Mouse (Mus musculus) spleen, adult 12 weeks (tissue): ENCODE results near the gene Prim1.
A peak's percentile ranks its signal among the peaks of the same experiment; 100 is the strongest.

Experiments used
- DNase-seq: peaks from one replicate; pipeline ENCODE4 v3.0.0; 2022; ENCODE audit warnings: low spot score

Gene Prim1

DNA sequence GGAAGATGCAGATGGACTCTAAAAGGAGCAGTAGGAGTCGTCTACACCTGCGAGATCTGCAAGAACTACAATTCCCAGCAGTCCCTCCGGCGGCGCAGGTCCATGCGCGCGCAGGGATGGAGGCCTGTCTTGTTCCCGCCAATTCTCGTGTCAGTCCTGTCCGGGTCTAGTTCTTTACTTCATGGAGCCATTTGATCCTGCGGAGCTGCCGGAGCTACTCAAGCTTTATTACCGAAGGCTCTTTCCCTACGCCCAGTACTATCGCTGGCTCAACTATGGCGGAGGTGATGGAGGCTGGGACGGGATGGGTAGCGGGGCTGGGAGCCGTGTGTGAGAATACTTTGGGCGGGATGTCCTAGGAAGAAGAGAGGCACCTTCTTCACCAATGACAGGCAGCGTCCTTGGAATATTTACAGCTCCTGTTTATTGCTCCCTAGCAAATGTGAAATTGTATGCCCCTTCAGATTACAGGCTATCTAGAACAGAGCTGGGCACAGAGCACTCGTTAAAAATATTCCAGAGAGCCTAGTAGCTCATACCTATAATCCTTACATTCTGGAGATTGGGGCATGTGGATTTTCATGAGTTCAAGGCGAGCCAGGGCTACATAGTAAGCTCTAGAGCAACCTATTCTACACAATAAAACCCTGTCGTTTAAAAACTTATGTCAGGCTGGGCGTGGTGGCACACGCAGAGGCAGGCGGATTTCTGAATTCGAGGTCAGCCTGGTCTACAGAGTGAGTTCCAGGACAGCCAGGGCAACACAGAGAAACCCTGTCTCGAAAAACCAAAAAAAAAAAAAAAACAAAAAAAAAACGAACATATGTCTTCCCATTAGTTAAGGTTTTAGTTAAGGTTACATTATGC lies at the start of gene Prim1:
Gene Prim1, plus strand, starts transcription at position 101 of the 867 bp plus-strand sequence.
- DNase-seq, result peak; percentile 80

DNA sequence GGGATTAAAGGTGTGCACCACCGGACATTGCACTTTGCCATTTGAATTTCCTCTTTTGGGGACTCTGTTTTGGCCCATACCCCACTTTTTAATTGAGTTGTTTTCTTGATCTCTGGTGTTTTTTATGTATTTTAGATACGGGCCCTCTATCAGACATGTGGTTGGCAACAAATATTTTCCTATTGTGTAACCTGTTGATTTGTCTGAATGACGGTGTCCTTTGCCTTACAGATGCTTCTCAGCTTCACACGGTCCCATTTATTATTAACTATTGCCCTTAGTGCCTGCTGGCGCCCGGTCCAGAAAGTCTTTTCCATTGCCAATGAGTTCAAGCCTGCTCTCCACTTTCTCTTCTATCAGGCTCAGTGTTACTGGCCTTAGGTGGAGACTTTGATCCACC lies 48.5 kb upstream of the Prim1 start:
- DNase-seq, result no peak

DNA sequence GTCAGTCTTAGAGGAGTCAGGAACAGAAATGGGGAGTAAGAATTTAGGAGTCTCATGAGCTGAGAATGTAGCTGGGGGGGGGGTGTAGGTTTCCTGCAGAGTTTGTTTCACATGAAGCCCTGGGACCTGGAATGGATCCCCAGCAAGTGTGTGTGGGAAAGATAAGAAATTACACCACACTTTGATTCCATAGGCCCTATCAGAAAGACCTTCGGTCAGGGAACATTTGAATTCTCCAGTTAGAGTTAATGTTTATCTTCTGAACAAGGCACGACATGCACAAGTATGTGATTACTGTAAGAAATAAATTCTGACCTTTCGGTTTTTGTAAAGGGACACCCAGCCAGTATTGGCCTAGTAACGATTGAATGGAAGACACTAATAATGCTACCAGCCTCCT lies 45.1 kb upstream of the Prim1 start:
- DNase-seq, result no peak

DNA sequence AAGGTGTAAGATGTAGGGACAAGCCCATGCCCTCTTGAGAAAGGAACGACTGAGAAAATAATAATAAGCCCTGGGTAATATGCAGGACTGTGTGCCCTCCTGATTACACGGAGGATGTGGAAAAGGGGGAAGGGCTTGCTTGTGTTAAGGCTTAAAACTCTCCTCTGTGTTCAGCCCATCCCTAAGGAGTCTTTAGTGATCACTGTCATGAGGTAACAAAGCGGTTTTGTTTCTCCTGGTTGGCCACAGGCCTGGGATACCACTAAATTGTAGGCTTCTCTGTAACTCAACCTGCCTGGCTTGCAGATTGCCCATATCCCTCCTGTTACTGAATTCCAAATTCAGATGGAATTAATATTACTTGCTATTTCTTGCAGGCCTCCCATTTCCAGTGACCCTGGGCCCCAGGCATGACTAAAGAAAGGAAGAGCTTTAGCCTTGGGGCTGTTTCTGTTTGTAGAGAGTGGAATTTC lies 44.6 kb upstream of the Prim1 start:
- DNase-seq, result no peak

DNA sequence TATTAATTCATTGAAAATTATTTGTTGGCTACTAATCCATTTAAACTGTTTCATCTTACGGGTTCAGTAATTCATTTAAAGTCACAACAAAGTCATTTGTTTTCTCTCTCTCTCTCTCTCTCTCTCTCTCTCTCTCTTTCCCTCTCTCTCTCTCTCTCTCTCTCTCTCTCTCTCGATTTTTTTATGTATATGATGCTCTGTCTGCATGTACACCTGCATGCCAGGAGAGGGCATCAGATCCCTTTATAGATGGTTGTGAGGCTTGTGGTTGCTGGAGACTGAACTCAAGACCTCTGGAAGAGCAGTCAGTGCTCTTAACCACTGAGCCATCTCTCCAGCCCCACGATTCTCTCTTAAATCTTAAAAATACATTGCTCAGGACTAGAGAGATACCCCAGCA lies 43.8 kb upstream of the Prim1 start:
- DNase-seq, result no peak

DNA sequence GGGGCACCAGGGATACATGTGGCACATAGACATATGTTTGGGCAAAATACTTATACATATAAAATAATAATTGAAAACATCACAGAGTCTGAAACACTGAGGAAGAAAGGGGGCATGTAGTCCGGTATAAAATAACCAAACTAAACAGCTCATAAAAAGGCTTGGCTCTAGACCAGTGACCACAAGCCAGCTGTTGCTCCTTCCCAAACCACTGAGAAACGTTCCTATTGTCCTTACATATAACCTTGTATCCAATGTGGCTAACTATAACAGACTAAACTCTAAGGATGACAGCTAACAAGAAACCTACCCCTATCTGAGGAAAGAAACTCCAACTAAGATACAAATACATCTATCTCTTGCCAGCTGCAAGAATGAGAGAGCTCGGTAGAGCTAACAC lies 40.9 kb upstream of the Prim1 start:
- no peak for DNase-seq

DNA sequence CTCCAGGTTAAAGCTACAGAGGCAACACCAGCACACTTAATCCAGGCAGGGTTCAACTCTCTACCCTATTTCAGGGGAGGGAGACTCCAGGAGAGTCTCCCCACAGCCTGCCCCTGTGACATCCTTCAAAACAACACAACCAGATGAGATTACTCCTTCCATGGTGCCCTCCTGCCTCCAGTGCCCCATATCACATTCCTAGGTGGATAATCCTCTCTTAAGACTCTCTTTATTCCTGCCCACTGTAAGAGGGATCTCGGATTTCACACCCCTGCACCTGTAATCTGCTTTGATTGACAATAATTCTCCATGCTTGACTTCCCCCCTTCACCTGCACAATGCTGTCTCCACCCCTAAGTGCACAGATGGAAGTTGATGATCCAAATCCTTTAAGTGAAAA lies 39.5 kb upstream of the Prim1 start:
- DNase-seq, result no peak

DNA sequence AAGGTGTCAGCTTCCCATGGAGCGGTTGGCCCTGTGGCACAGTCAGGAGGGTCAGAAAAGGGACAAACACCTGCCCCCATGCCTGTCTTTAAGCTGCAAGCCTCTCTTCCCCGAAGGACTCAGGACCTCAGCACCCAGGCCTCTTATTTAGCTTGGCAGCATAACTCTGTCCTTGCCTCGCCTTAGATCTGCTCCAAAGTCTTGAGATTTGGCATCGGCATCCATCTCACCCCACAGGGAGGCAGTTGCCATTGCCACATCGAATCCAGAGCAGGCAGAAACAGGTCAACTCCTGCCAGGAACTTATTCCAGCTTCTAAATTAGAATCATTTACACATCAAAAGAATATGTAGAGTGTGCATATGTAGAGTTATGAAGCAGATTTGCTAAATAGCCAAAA lies 30.3 kb upstream of the Prim1 start:
- DNase-seq, result no peak

DNA sequence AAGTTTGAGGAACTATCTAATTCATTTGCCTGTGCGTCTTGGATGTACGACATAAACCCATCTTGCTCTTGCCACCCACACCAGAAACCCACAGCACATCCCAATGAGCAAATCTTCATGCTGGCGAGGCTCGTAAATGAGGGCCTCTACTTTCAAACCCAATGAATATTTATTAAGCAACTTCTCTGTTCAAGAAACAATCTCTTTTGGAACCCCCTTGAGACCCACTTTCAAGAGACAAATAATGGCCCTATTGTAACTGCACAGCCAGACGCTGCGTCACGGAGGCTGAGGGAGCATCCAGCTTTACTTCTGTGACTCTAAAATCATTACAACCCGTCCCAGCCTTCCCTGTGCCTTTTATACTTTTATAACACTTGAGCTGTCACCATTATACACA lies 29.4 kb upstream of the Prim1 start:
- no peak for DNase-seq

DNA sequence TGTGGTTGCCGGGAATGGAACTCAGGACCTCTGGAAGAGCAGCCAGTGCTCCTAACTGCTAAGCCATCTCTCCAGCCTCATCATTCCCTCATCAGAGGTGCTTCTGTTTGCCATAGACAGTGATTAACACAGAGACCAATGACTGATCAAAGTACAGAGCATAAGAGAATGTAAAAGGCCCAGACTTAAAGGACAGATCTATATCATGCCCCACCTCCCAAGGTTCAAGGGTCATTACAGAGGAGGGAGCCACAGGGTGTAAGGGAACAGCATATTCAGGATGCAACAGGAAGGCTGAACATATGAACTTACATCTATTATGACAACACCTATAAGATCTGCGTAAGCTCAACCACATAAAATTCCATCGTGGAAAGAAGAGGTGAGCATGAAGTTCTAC lies 18.3 kb upstream of the Prim1 start:
- DNase-seq, result no peak

DNA sequence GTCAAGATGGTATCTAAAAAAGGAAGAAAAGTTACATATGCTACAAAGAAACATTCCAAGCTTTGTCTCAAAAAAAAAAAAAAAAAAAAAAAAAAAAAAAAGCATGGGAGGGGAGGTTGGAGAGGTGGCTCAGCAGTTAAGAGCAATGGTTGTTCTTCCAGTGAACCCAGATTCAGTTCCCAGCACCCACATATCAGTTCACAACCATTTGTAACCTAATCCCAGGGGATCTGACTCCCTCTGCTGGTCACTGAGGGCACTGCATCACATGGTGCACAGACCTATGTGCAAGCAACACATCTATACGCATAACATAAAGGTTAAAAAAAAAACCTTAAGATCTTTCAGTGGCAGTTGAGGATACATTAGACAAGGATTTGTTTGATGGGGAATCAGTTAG lies 16.7 kb upstream of the Prim1 start:
- DNase-seq, result no peak

DNA sequence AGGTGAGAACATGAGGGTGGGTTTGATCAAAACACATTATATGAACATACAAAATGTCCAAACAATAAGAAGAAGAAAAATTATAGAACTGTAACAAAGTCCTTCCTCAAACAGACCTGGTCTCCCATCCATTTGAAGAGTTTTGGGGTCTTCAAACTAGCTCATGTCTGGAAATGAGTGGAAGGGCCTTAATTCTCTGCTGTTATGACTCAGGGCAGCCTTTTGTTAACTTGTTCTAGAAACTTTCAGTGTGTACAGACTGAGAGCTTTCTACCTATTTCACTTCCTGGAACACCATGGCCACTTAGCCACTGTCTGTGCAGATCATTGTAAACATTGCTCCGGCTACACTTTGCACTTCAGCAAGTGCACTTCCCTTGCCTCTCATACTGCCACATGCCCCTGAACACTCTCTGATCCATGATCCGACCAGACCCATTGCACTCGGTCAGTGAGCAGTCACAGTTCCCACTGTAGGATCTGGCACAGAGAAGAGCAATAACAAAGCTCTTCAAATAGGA lies 11.6 kb upstream of the Prim1 start:
- no peak for DNase-seq

DNA sequence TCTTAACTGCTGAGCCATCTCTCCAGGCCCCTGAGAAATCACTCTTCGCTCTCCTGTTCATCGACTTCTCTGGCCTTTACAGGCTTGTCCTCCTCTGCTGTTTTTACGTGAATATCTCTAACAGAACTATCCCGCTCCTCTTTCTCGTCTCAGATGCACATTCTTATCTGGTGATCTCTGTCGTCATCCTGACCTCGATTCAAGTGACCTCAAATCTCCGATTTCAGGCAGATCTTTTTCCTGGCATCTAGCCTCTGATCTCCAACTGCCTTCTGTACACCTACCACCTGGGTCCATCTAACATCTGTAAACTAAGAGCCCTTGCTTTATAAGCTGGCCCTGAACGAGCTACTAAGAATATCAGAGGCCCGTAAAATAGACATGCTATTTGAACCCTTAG lies 10.1 kb upstream of the Prim1 start:
- DNase-seq, result no peak

DNA sequence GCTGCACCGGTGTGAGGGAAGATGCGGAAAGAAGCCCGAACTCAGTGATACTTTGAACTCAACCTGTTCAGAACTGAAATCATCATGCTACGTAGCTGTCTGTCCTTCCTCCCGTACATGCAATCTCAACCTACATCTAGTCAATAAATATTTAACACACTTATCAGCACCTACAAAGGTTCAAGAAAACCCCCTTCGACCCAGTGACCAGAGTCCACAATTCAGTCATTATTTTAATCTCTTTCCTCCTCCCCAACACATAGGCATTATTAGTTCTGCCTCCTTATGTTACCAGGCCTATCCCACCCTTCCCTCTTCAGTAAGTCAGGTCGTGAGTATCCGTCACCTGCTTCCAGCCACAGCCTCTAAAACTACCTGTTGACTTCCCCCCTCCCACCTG lies 9.5 kb upstream of the Prim1 start:
- DNase-seq, result no peak

DNA sequence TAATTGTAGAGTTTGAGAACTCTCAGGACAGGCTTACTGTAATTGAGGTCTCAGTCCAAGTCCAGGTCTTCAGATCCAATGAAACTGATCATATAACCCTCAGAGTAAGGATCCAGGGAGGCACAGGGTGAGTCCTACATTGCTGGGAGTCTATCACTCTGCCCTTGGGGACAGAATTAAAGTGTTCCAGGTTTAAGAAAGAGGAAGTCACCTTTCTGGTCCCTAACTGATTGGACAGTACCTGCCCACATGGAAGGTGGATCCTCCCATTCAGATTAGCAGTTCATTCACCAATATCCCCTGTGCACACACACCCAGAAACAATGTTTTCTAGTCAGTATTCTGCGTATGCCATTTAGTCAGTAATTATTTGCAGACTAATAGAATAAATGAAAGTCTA lies 7.5 kb upstream of the Prim1 start, which contains the start of gene Hsd17b6:
Gene Hsd17b6, minus strand, starts transcription at position 166 of the 400 bp plus-strand sequence.
- DNase-seq, result no peak

DNA sequence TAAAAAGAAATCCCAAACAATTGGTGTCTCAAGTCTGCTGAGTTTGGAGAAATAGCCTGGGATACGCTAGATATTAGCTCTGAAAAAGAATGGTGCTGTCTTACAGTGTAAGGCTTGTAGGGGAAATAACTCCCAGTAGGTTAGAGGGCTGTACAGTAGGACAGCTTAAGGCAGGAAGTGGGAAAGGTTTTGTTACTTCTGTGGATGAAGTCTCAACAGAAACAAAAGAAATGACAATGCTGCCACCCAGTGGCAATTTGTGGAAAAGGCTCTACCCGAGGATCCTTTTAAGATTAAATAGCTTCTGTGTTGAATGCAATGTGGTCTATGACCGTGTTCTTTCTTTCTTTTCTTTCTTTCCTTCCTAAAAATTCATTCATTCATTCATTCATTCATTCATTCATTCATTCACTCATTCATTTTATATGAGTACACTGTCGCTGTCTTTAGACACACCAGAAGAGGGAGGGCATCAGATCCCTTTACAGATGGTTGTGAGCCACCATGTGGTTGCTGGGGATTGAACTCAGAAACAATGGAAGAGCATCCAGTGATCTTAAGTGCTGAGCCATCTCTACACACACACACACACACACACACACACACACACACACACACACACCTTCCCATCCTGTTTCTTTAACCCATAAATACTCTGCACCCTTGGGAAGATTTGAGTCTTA lies 6.6 kb upstream of the Prim1 start:
- peak; percentile 51 for DNase-seq

DNA sequence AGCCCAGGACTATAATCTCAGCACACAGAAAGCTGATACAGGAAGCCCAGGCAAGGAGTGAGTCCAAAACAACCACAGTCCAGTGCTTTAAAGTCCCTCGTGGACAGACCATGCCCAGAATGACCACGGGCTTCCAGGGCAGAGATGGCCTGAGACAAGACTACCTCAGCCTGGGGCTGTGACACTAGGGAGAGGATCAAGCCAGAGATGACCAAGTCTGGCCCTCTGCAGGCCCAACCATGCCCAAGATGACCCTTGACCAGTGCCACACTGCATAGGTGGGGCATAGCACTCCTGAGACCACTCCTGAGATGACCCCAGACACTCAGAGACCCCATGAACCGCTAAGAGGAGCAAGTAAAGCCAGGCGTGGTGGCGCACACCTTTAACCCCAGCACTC lies 5.2 kb upstream of the Prim1 start:
- DNase-seq, result no peak

DNA sequence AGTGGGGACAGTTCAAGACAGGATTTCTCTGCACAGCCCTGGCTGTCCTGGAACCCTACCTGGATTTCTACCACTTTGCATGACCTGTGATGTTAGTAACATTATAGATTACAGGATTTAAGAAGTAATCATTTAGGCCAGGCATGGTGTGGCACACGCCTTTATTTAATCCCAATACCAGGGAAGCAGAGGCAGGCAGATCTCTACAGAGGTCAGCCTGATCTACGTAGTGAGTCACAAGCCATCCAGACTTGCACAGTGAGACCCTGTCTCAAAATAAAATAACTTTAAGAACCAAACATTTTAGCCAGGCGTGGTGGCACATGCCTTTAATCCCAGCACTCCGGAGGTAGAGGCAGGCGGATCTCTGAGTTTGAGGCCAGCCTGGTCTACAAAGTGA lies 7.2 kb downstream of the Prim1 start:
- DNase-seq, result no peak

DNA sequence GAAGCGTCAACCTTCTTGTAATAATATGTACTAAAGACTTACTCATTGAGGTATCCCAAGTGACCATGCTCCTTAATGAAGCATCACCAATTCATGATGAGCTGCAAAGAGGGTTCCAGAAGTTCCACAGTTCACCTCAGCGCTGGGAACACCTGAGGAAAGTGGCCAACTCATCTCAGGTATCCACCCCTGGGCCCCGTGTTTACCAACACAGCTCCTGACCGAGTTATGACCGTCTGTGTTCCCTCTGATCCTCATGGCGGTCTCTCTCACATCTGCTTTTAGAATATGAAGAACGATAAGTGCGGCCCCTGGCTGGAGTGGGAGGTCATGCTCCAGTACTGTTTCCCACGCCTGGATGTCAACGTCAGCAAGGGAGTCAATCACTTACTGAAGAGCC lies 8.5 kb downstream of the Prim1 start:
- no peak for DNase-seq

DNA sequence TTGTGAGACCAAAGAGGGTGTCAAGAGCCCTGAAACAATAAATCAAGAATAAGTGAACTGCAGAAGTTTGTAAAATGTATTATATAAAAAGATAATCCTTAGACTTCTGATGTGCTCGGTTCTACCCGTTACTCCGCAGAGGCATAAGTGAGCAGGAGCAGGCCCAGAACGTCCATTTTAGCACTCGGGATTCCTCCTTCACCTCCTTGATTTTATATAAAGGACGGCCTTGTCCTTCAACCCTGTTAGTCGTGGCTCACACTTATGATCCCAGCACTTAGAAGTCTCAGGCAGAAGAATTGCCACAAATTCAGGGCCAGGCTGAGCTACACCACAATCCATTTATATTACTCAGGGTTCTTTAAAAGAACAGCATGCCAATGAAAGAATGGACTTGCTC lies 15.0 kb downstream of the Prim1 start:
- DNase-seq, result no peak

DNA sequence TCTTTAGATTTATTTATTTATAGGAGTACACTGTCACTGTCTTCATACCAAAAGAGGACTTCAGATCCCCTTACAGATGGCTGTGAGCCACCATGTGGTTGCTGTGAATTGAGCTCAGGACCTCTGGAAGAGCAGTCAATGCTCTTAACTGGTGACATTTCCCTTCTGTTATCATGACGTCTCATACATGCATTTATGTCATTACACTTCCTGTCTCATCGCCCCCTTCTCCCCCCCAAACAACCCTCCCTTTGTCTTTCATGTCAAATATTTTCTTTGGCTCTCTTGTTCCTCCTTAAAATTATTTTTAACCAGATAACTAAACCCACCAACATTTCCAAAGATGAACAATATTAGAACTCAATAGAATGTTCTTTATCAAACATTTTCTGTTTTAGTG lies 15.9 kb downstream of the Prim1 start:
- no peak for DNase-seq

DNA sequence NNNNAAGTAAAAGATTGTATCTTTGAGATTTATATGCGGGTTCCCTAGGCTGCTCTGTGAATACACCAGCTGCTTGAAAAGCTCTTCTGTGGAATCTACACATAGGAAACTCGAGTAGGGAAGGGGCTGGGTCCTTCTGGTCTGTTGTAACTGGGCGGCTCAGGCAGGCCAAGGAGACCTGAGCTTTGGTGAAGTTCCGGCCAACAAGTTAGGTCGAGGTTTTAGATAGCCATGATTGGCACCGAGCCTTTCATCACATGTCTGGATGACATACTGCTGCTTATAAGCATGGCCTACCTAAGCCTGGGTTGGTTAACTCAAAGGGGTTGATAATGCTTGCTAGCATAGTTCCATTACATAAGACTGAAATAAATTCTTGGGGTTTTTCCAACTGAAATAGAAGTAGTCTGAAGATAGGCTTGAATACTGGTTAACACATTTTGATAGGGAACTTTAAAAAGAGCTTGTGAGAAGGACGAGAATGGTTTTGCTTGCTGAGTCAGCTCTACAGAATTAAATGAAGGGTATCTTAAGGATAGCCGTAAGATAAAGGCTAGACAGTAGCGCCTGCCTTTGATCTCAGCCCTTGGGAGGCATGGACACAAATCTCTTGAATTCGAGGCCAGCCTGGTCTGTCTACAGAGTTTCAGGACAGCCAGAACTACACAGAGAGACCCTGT lies 21.9 kb downstream of the Prim1 start:
- DNase-seq, result peak; percentile 18

DNA sequence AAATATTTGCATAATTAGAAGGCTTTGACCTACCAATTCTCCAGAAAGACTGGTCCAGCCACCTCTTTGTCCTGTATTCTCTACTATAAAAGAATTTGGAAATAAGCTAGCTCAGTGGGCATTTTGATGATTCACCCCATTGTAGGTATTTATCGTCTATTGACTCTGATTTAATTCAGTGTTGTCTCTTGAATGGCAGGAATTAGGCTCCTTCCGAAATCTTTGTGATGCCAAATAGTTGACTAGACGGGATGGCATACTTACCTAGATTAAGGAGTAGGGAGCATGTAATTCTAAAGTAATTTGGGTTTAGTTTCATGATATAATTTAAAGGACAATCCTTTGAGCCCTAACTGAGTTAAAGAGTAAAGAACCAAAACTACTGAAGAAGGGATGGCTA lies 23.0 kb downstream of the Prim1 start:
- DNase-seq, result no peak
